Mouse (Mus musculus) testis, postnatal 10 days (tissue): Measurements from ENCODE around the gene Rnf216.

Source experiments
- DNase-seq: peaks from one replicate; pipeline ENCODE4 v3.0.0; 2021; ENCODE audit warnings: low spot score

Gene Rnf216

GRCm38 (mm10) chr5:143101626-143102025 lies 11.2 kb downstream of the Rnf216 start:
- DNase-seq = no peak

GRCm38 (mm10) chr5:143095256-143095655 lies 17.5 kb downstream of the Rnf216 start:
- no peak for DNase-seq

GRCm38 (mm10) chr5:143092891-143093290 lies 19.9 kb downstream of the Rnf216 start:
- no peak for DNase-seq

- DNase-seq = peak; percentile 61
These were observed 27.9 kb downstream of the Rnf216 start for GRCm38 (mm10) chr5:143084898-143085297.

GRCm38 (mm10) chr5:143079806-143080205 lies 33.0 kb downstream of the Rnf216 start:
- DNase-seq = no peak

- no peak for DNase-seq
These were observed 36.1 kb downstream of the Rnf216 start for GRCm38 (mm10) chr5:143076603-143077143.

- DNase-seq = no peak
These were observed 36.8 kb downstream of the Rnf216 start for GRCm38 (mm10) chr5:143075987-143076386.

GRCm38 (mm10) chr5:143069048-143069447 lies 43.7 kb downstream of the Rnf216 start:
- DNase-seq = no peak

GRCm38 (mm10) chr5:143068382-143068781 lies 44.4 kb downstream of the Rnf216 start:
- no peak for DNase-seq

- peak; percentile 58 for DNase-seq
These were observed 46.2 kb downstream of the Rnf216 start for GRCm38 (mm10) chr5:143066551-143066958.

GRCm38 (mm10) chr5:143066096-143066495 lies 46.7 kb downstream of the Rnf216 start:
- no peak for DNase-seq

- no peak for DNase-seq
These were observed 47.6 kb downstream of the Rnf216 start for GRCm38 (mm10) chr5:143065230-143065629.

- DNase-seq = no peak
These were observed 50.5 kb downstream of the Rnf216 start for GRCm38 (mm10) chr5:143062251-143062650.

GRCm38 (mm10) chr5:143061511-143061910 lies 51.3 kb downstream of the Rnf216 start:
- DNase-seq = no peak

- DNase-seq = no peak
These were observed 51.9 kb downstream of the Rnf216 start for GRCm38 (mm10) chr5:143060774-143061385.

- no peak for DNase-seq
These were observed 52.8 kb downstream of the Rnf216 start for GRCm38 (mm10) chr5:143059958-143060357.

- DNase-seq = no peak
These were observed 53.6 kb downstream of the Rnf216 start for GRCm38 (mm10) chr5:143059182-143059581.

- DNase-seq = no peak
These were observed 54.1 kb downstream of the Rnf216 start for GRCm38 (mm10) chr5:143058675-143059074.

- DNase-seq = no peak
These were observed 54.6 kb downstream of the Rnf216 start for GRCm38 (mm10) chr5:143058208-143058607.

GRCm38 (mm10) chr5:143057753-143058152 lies 55.0 kb downstream of the Rnf216 start:
- no peak for DNase-seq

GRCm38 (mm10) chr5:143056191-143056880 lies 56.5 kb downstream of the Rnf216 start:
- no peak for DNase-seq

- DNase-seq = no peak
These were observed 57.2 kb downstream of the Rnf216 start for GRCm38 (mm10) chr5:143055501-143056125.

GRCm38 (mm10) chr5:143054703-143055102 lies 58.1 kb downstream of the Rnf216 start:
- no peak for DNase-seq
